Mouse (Mus musculus): ENCODE results near the gene Fgd2. TPM values are rescaled to one million over a fixed set of nuclear protein-coding genes. Genes with fewer than 3 reads are reported as not detected.

Fgd2 gene
- polyA plus RNA-seq, 1 experiment from 2014 or later = 8.4 TPM

DNA sequence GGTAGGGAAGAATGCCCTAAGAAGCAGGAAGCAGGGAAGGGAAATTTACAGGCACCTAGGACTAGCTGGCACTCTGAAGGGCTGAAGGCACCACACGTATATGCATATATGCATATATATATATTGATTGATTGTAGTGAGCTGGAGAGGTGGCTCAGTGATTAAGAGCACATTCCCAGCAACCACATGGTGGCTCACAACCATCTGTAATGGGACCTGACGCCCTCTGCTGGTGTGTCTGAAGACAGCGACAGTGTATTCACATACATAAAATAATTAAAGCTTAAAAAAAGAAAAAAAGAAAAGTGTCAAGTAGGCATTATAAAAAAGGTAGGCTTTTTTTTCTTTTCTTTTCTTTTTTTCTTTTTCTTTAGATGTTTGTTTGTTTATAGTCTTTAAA, 60.6 kb downstream of the Fgd2 start:
- no peaks in the 10 kb centered on the region for H3K4me1 ChIP-seq (ENCODE audit: control insufficient read depth, insufficient read depth, low read length)
- no peaks in the 10 kb centered on the region for H3K27me3 ChIP-seq (ENCODE audit: control insufficient read depth, insufficient read depth, low read length)
- H3K4me3 ChIP-seq (ENCODE audit: low read depth, low read length) = no peak overlapping the region
- H3K9ac ChIP-seq (replicated peaks; ENCODE audit: low read depth, low read length) = no peak overlapping the region
- no peaks in the 10 kb centered on the region for H3K9me3 ChIP-seq (ENCODE audit: control insufficient read depth, low read depth, low read length)
- no peak overlapping the region for H3K27ac ChIP-seq (ENCODE audit: low read length)
- WGBS = 78% methylated on average over 3 of the region's 3 CpGs
- no peaks in the 10 kb centered on the region for H3K36me3 ChIP-seq (ENCODE audit: control insufficient read depth, insufficient read depth, low read length)
- no peak for ATAC-seq (ENCODE audit: insufficient number of reproducible peaks, insufficient read depth, low FRiP score, low read depth)
- no peak overlapping the region for H3K4me2 ChIP-seq (replicated peaks; ENCODE audit: low read depth, low read length)

DNA sequence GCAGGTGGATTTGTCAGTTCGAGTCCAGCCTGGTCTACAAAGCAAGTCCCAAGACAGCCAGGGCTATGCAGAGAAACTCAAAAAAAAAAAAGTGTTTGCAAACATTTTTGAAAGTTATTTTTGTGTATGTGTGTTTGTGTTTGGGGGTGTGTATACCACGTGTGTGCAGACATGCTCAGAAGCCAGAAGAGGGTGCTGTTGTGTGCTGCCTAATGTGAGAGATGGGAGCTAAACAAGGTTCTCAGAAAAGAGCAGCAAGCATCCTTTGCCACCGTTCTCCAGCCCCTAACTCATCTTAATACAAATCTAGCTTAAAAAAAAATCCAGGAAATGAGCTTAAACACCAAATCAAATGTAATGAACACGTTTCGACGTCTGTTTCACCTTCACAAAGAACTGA, 61.6 kb downstream of the Fgd2 start:
- Histone ChIP-seq H3K4me1 (ENCODE audit: control insufficient read depth, insufficient read depth, low read length) (no peaks in the 10 kb centered on the region), H3K27ac (ENCODE audit: low read length) (no peak overlapping the region), H3K27me3 (ENCODE audit: control insufficient read depth, insufficient read depth, low read length) (no peaks in the 10 kb centered on the region), H3K4me2 (replicated peaks; ENCODE audit: low read depth, low read length) (no peak overlapping the region), H3K9ac (replicated peaks; ENCODE audit: low read depth, low read length) (no peak overlapping the region), H3K4me3 (ENCODE audit: low read depth, low read length) (no peak overlapping the region), H3K36me3 (ENCODE audit: control insufficient read depth, insufficient read depth, low read length) (no peaks in the 10 kb centered on the region), H3K9me3 (ENCODE audit: control insufficient read depth, low read depth, low read length) (no peaks in the 10 kb centered on the region)
- WGBS = 88% methylated on average over 6 of the region's 6 CpGs
- ATAC-seq (ENCODE audit: insufficient number of reproducible peaks, insufficient read depth, low FRiP score, low read depth) = no peak

DNA sequence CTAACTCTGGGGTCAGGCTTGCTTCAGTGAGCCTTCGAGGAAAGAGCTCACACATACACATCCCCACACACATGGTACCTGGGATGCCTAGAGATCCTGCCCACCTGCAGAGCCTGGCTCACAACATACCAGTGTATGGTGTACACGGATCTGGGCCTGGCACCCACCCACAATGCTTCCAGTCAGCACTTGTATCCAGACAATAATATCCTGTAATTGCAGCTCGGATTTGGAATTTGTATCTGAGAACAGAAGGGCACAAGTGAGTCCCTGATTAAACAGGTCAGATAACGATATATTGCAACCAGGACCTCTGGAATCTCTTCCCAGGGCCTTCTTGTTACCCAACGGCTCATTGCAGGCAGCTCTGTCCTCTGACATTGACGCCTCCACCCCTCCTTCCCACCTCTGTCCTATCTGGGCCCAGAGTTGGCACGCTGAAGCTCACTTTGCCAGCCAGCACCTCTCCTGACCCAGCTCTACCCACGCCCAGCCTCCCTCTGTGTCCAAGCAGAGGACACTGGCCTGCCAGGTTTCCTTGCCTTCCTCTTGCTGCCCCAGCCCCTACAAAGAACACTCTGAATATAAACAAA, 62.3 kb downstream of the Fgd2 start:
- H3K27me3 ChIP-seq (ENCODE audit: control insufficient read depth, insufficient read depth, low read length) = no peaks in the 10 kb centered on the region
- no peak overlapping the region for H3K4me3 ChIP-seq (ENCODE audit: low read depth, low read length)
- 0 out of 2 replicates have a peak, but pooled peaks cover 1% of the 10 kb centered on the region for H3K4me1 ChIP-seq (ENCODE audit: control insufficient read depth, insufficient read depth, low read length)
- H3K9me3 ChIP-seq (ENCODE audit: control insufficient read depth, low read depth, low read length) = no peaks in the 10 kb centered on the region
- no peak overlapping the region for H3K4me2 ChIP-seq (replicated peaks; ENCODE audit: low read depth, low read length)
- no peak for ATAC-seq (ENCODE audit: insufficient number of reproducible peaks, insufficient read depth, low FRiP score, low read depth)
- H3K36me3 ChIP-seq (ENCODE audit: control insufficient read depth, insufficient read depth, low read length) = no peaks in the 10 kb centered on the region
- no peak overlapping the region for H3K9ac ChIP-seq (replicated peaks; ENCODE audit: low read depth, low read length)
- 75% methylated on average over 8 of the region's 8 CpGs for WGBS
- H3K27ac ChIP-seq (ENCODE audit: low read length) = no peak overlapping the region

DNA sequence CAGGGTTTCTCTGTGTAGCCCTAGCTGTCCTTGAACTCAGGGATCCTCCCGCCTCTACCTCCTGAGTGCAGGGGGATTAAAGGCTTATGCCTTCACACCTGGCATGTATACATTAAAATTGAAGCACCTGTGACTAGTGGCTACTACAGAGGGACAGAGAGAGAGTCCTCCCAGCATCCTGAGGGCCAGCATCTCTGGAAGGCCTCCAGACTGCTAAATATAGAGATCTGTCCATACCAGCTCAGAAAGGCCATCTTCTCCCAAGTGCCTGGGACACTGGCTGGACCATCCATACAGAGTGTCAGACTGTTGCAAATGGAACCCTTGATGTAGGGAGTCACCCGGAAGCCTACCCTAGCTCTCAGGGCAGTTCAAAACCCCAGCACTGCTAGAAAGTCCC, 63.3 kb downstream of the Fgd2 start:
- Histone ChIP-seq H3K9ac (replicated peaks; ENCODE audit: low read depth, low read length) (no peak overlapping the region), H3K4me2 (replicated peaks; ENCODE audit: low read depth, low read length) (no peak overlapping the region), H3K36me3 (ENCODE audit: control insufficient read depth, insufficient read depth, low read length) (no peaks in the 10 kb centered on the region), H3K27me3 (ENCODE audit: control insufficient read depth, insufficient read depth, low read length) (no peaks in the 10 kb centered on the region), H3K4me1 (ENCODE audit: control insufficient read depth, insufficient read depth, low read length) (0 out of 2 replicates have a peak, but pooled peaks cover 5% of the 10 kb centered on the region), H3K27ac (ENCODE audit: low read length) (no peak overlapping the region), H3K9me3 (ENCODE audit: control insufficient read depth, low read depth, low read length) (no peaks in the 10 kb centered on the region), H3K4me3 (ENCODE audit: low read depth, low read length) (no peak overlapping the region)
- no peak for ATAC-seq (ENCODE audit: insufficient number of reproducible peaks, insufficient read depth, low FRiP score, low read depth)
- 78% methylated on average over 2 of the region's 2 CpGs for WGBS

DNA sequence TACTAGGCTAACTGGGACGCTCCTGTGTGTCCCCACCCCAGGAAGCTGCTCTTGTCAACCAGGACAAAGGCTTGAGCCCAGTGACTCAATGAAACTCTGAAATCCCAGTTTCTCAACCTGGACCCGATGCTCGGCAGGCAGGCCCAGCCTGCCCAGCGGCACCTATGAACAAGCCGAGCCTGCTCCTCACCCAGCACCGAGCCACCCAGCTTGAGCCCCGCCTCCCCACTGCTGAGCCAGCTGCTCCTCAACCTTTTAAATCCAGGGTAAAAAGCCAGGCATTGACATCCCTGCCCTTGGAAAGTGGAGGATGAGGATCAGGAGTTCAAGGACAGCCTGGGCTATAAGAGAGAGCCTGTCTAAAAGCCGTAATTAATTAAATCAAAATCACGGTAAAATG, 64.6 kb downstream of the Fgd2 start:
- H3K4me1 ChIP-seq (ENCODE audit: control insufficient read depth, insufficient read depth, low read length) = 0 out of 2 replicates have a peak, but pooled peaks cover 5% of the 10 kb centered on the region
- no peaks in the 10 kb centered on the region for H3K36me3 ChIP-seq (ENCODE audit: control insufficient read depth, insufficient read depth, low read length)
- WGBS = 65% methylated on average over 9 of the region's 9 CpGs
- H3K4me2 ChIP-seq (replicated peaks; ENCODE audit: low read depth, low read length) = no peak overlapping the region
- no peak overlapping the region for H3K9ac ChIP-seq (replicated peaks; ENCODE audit: low read depth, low read length)
- no peak overlapping the region for H3K27ac ChIP-seq (ENCODE audit: low read length)
- no peaks in the 10 kb centered on the region for H3K27me3 ChIP-seq (ENCODE audit: control insufficient read depth, insufficient read depth, low read length)
- no peak for ATAC-seq (ENCODE audit: insufficient number of reproducible peaks, insufficient read depth, low FRiP score, low read depth)
- H3K4me3 ChIP-seq (ENCODE audit: low read depth, low read length) = no peak overlapping the region
- no peaks in the 10 kb centered on the region for H3K9me3 ChIP-seq (ENCODE audit: control insufficient read depth, low read depth, low read length)

DNA sequence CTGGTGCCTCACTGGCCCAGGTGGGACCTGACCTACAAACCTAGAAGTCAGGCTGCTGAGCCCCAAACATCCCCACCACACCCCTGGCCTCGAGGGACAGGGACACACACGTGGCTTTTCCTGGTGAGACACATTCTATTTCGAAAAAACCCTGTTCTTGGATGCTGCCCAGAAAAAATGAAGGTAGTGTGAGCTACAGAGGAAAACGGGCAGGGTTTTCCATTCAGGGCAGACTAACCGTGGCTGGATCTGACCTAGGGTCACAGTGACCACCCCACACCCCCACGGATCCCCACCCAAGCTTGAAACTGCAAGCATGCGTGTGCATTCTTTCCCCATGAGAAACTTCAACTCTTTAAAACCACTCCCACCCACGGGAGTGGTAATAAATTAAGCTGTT, 67.5 kb downstream of the Fgd2 start:
- H3K4me2 ChIP-seq (replicated peaks; ENCODE audit: low read depth, low read length) = no peak overlapping the region
- H3K27me3 ChIP-seq (ENCODE audit: control insufficient read depth, insufficient read depth, low read length) = no peaks in the 10 kb centered on the region
- 25% methylated on average over 8 of the region's 8 CpGs for WGBS
- no peak for ATAC-seq (ENCODE audit: insufficient number of reproducible peaks, insufficient read depth, low FRiP score, low read depth)
- H3K36me3 ChIP-seq (ENCODE audit: control insufficient read depth, insufficient read depth, low read length) = no peaks in the 10 kb centered on the region
- H3K4me1 ChIP-seq (ENCODE audit: control insufficient read depth, insufficient read depth, low read length) = 0 out of 2 replicates have a peak, but pooled peaks cover 5% of the 10 kb centered on the region
- no peak overlapping the region for H3K9ac ChIP-seq (replicated peaks; ENCODE audit: low read depth, low read length)
- no peak overlapping the region for H3K4me3 ChIP-seq (ENCODE audit: low read depth, low read length)
- no peak overlapping the region for H3K27ac ChIP-seq (ENCODE audit: low read length)
- H3K9me3 ChIP-seq (ENCODE audit: control insufficient read depth, low read depth, low read length) = no peaks in the 10 kb centered on the region

DNA sequence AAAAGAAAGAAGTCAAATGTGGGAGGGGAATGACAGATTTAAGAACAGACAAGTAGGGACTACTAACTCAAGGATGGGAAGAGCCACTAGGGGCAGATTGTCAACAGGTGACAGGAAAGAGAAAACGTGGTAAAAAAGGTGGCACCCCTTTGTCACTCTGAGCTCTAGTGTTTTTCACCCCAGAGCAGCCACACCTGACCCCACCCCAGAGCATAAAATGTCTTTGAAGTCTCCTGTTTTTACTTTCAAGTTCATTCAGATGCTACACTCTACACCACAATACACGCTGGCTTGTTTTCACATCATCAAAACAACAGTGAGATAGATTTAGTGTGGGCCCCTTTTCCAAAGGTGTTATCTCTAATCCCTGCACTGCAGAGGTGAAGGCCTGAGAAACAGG, 68.1 kb downstream of the Fgd2 start:
- no peak overlapping the region for H3K27ac ChIP-seq (ENCODE audit: low read length)
- H3K9ac ChIP-seq (replicated peaks; ENCODE audit: low read depth, low read length) = no peak overlapping the region
- H3K4me1 ChIP-seq (ENCODE audit: control insufficient read depth, insufficient read depth, low read length) = 0 out of 2 replicates have a peak, but pooled peaks cover 5% of the 10 kb centered on the region
- no peak overlapping the region for H3K4me2 ChIP-seq (replicated peaks; ENCODE audit: low read depth, low read length)
- H3K36me3 ChIP-seq (ENCODE audit: control insufficient read depth, insufficient read depth, low read length) = no peaks in the 10 kb centered on the region
- WGBS = 36% methylated on average over 2 of the region's 2 CpGs
- no peak overlapping the region for H3K4me3 ChIP-seq (ENCODE audit: low read depth, low read length)
- no peak for ATAC-seq (ENCODE audit: insufficient number of reproducible peaks, insufficient read depth, low FRiP score, low read depth)
- H3K27me3 ChIP-seq (ENCODE audit: control insufficient read depth, insufficient read depth, low read length) = no peaks in the 10 kb centered on the region
- no peaks in the 10 kb centered on the region for H3K9me3 ChIP-seq (ENCODE audit: control insufficient read depth, low read depth, low read length)

Other genes with a start within 250 kb of the Fgd2 start
- gene Rab44, start 246.8 kb upstream of the Fgd2 start, polyA plus RNA-seq (2014; fragmentation: Nextera tagmentation; extraction: Ambion mirVana) = 0.39 and 0.97 TPM in 2 replicates
- 12.2 and 15.0 TPM in 2 replicates for gene Cpne5, start 122.7 kb upstream of the Fgd2 start, polyA plus RNA-seq (2014; fragmentation: Nextera tagmentation; extraction: Ambion mirVana)
- gene Ppil1, start 96.7 kb upstream of the Fgd2 start, polyA plus RNA-seq (2014; fragmentation: Nextera tagmentation; extraction: Ambion mirVana) = 134 and 137 TPM in 2 replicates
- 79.5 and 80.8 TPM in 2 replicates for gene BC004004, start 92.1 kb upstream of the Fgd2 start, polyA plus RNA-seq (2014; fragmentation: Nextera tagmentation; extraction: Ambion mirVana)
- 0.13 and 0.41 TPM in 2 replicates for gene Pi16, start 43.2 kb upstream of the Fgd2 start, polyA plus RNA-seq (2014; fragmentation: Nextera tagmentation; extraction: Ambion mirVana)
- 287 and 333 TPM in 2 replicates for gene Mtch1, start 13.0 kb upstream of the Fgd2 start, polyA plus RNA-seq (2014; fragmentation: Nextera tagmentation; extraction: Ambion mirVana)
- gene Pim1, start 129.8 kb downstream of the Fgd2 start, polyA plus RNA-seq (2014; fragmentation: Nextera tagmentation; extraction: Ambion mirVana) = 10.1 TPM in 2 replicates
- not detected in 2 replicates for gene Gm17657, start 188.7 kb downstream of the Fgd2 start, polyA plus RNA-seq (2014; fragmentation: Nextera tagmentation; extraction: Ambion mirVana)
- 15.2 and 15.6 TPM in 2 replicates for gene Tbc1d22b, start 188.9 kb downstream of the Fgd2 start, polyA plus RNA-seq (2014; fragmentation: Nextera tagmentation; extraction: Ambion mirVana)
- 0.62 and 0.65 TPM in 2 replicates for gene Tmem217, start 191.5 kb downstream of the Fgd2 start, polyA plus RNA-seq (2014; fragmentation: Nextera tagmentation; extraction: Ambion mirVana)

Measured in stomach, embryonic 14.5 days (tissue).